Mouse (Mus musculus) c-Kit-positive CD71-negative TER-119-negative erythroid progenitor cells, embryonic 14.5 days (primary cell): Measurements from ENCODE around the gene Stra8.

Experiments used
- DNase-seq: peaks from one replicate; pipeline ENCODE4 v3.0.0-alpha.2; 2013; ENCODE audit warnings: low read depth

Gene Stra8

GRCm38 (mm10) chr6:34919956-34920355 lies at the start of gene Stra8:
Stra8 (plus strand) TSS chr6:34920163.
- DNase-seq = no peak

DNA sequence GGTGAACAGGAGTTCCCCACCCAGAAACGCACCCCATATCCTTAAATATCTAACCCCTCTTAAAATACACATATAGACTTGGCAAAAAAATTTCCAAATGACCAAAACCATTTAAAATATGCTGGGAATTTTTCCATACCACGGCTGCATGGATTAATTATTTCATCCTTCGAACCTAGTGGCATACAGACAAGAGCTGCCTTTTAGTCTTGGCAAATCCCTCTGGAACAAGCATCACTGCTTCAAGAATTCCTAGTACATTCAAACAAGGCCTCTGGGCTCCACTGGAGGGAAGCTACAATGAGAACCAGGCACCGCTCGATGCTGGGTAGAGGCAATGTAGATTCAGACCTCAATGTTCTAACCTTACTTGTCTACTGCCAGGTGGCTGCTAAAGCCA lies 49.2 kb upstream of the Stra8 start:
- no peak for DNase-seq

GRCm38 (mm10) chr6:34871929-34872328 lies 48.0 kb upstream of the Stra8 start:
- no peak for DNase-seq

DNA sequence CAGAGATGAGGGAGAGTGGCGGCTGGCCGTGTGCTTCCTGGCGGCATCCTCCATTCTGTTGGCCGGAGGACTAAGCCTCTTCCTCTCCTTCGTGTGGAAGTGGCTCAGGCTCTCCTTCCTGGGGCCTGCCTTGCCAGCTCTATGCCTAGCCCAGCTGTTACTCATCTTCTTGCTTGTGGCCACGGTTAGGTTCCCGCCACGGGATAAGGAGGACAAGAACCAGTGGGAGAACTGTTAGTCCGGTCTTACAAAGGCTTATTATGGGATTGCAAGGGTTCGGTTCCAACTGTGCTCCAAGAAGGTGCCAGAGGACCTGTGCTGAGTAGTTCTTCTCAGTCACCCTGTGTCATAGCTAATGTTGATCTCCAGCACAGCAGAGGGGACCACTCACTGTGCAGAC lies 47.1 kb upstream of the Stra8 start:
- DNase-seq = no peak

- DNase-seq = no peak
Measured at GRCm38 (mm10) chr6:34874101-34874921, 45.7 kb upstream of the Stra8 start.

DNA sequence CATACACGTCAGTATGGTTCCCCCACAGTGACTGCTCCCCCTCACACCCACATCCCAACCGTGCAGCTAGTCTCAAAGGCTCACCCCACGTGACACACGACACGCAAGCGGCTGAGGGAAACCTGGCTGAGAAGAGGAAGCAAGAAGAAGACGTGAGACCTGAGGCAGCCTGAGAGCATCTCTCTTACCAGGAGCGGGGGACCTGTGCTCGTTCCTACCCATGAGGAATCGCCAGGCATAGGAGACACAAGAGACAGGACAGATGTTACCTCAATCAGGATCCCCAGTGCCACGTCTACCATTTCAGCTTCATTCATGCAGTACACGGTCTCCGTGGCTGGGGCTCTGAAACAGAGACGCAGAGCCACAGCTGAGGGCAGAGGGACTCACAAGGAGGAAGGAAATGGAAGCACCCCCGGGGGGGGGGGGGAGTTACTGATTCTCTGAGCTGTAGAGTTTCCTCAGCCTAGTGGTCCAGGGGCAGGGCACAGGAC lies 44.6 kb upstream of the Stra8 start:
- DNase-seq = no peak

GRCm38 (mm10) chr6:34875966-34876834 lies 43.8 kb upstream of the Stra8 start:
- no peak for DNase-seq

DNA sequence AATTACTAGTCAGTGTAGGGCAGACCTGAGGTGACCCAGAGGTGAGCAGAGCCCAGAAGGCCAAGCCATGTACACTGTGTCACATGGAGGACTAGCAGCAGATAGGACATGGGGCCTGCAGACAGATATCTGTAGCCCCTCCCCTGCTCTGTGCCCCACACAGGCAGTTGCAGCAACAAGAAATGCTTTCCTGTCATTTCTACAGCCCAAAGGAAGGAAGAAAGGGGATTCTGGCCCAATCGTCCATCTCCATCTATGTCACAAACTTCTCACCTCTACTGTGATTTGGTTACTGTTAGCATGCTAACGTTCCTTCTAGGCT lies 43.2 kb upstream of the Stra8 start:
- no peak for DNase-seq

GRCm38 (mm10) chr6:34877509-34878321 lies 42.2 kb upstream of the Stra8 start, which contains the start of gene Cyren:
Cyren (minus strand) TSS chr6:34878060.
- DNase-seq = peak; percentile 82

GRCm38 (mm10) chr6:34879101-34879740 lies 40.7 kb upstream of the Stra8 start:
- no peak for DNase-seq

- no peak for DNase-seq
Measured at GRCm38 (mm10) chr6:34879911-34880475, 40.0 kb upstream of the Stra8 start.

GRCm38 (mm10) chr6:34884724-34885123 lies 35.2 kb upstream of the Stra8 start:
- DNase-seq = no peak

- DNase-seq = no peak
Measured at GRCm38 (mm10) chr6:34887131-34887850, 32.7 kb upstream of the Stra8 start.

GRCm38 (mm10) chr6:34889185-34889584 lies 30.8 kb upstream of the Stra8 start:
- no peak for DNase-seq

DNA sequence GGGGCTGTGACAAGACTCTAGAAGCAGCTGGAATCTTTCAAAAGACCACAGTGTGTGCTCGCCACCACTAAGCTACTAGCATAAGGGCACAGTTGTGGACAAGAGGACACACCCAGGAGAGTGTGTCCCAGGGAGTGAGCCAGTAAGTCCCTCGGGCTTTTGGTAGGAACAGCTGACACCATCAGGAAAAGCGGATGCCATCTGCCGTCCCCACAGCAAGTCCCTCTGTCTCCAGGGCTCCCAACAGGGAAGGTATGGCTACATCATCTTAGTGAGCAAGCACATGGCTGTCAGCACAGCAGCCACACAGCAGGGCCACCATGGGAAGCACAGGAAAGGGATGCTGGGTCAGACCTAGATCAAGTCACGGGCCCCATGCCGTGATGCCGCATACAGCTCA lies 24.4 kb upstream of the Stra8 start:
- no peak for DNase-seq

DNA sequence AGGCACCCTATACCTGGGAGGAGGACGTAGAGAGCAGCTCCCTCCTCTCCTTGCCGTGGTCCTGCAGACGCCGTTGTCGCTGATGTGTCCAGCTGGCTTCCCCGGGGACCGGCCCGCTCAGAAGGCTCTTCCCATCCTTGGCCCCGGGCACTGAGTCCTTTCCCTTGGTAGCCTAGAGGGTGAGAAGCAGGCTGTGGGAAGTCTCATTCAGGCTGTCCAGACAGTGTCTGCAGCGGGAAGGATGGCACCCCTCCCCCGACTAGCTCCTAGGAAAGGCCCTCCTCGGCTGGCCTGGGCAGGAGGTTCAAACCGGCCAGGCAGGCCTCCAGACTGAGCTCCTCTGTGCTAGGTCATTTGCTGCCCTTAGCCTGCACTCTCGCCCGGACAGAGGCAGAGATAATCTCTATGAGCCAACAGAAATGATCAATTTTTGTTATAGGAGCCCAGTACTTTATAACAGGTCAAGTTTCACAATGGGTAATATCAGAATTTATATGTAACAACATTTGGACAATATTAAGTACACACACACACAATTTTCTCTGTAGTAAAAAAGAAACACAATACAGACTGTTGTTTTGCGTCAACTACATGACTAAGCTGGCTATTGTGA lies 23.7 kb upstream of the Stra8 start:
- no peak for DNase-seq

- DNase-seq = no peak
Measured at GRCm38 (mm10) chr6:34899127-34899526, 20.8 kb upstream of the Stra8 start.

DNA sequence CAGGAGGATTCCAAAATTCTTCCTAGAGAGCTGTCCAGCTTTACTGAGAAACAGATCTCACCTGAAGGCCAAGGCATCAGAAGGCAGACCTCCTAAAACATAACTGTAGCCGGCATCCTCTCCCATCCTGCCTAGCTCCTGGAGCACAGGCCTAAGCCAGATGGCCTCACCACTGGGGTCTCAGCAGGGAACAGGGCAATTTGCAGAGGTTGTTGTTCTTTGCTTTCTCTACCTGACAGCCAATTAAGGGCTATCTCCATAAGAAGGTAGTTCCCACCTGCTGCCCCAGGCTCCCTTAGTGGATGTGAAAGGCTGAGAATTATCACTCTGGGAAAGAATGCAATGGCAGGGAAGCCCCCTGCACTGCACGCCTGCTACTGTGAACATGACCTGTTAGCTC lies 19.0 kb upstream of the Stra8 start:
- no peak for DNase-seq

DNA sequence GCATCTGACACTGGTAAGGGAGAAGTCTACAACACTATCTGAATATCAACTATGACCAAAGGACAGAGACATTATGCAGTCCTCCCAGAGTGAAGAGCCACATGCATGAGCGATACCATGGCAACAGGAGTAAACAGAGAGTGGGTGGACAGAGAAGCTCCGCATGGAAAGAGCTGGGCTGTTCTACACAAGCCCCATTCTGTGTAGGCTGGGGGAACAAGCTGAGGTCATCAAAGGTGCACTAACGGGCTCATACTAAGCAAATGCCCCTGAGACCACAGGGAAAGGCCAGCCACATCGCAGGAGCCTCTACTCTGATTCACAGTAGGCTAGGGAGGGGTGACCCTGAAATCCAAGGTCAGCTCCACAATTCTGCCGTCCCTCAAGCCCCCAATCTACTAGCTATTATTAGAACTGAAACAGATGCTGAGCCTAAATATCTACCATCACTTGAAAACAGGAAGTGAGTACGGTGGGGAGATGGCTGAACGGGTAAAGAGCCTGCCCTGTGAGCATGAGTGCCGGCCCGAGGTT lies 18.0 kb upstream of the Stra8 start:
- DNase-seq = no peak

- no peak for DNase-seq
Measured at GRCm38 (mm10) chr6:34902578-34902977, 17.4 kb upstream of the Stra8 start.
